Mouse (Mus musculus) liver, postnatal 0 days (tissue): ENCODE measurements around the gene Cobll1. TPM values are rescaled to one million over a fixed set of nuclear protein-coding genes. Genes with fewer than 3 reads are reported as not detected.

Source experiments
- ATAC-seq: fragments of 200-750 bp; cut with Nextera tagmentation; 2 replicates; pipeline ENCODE4 v1.8.0; 2017; ENCODE audit warnings: mild to moderate bottlenecking, moderate library complexity
- DNase-seq: peaks from one replicate; pipeline ENCODE4 v3.0.0-alpha.2; 2016
- H3K27ac ChIP-seq: fragments of 300-500 bp; sonication (generic); 2 replicates; pipeline ENCODE4 v1.5.1; 2014; ENCODE audit warnings: antibody characterized with exemption, moderate library complexity, mild to moderate bottlenecking, low read depth
- H3K27me3 ChIP-seq: fragments of 300-500 bp; sonication (generic); 2 replicates; pipeline ENCODE4 v1.6.1; 2014; ENCODE audit warnings: low read length, control low read depth, mixed read lengths; ENCODE audit not compliant: insufficient read depth
- H3K36me3 ChIP-seq: fragments of 300-500 bp; sonication (generic); replicated peaks from 2 replicates; pipeline ENCODE4 v1.6.1; 2014; ENCODE audit warnings: mild to moderate bottlenecking, control low read depth, low read length, moderate library complexity, mixed read lengths; ENCODE audit not compliant: insufficient read depth
- H3K4me1 ChIP-seq: fragments of 300-500 bp; sonication (generic); 2 replicates; pipeline ENCODE4 v1.6.1; 2014; ENCODE audit warnings: antibody characterized with exemption, mild to moderate bottlenecking, control low read depth; ENCODE audit not compliant: insufficient read depth
- H3K4me2 ChIP-seq: fragments of 300-500 bp; sonication (generic); 2 replicates; pipeline ENCODE4 v1.6.1; 2014; ENCODE audit warnings: low read depth, mild to moderate bottlenecking, low read length, moderate library complexity, mixed read lengths
- H3K4me3 ChIP-seq: fragments of 300-500 bp; sonication (generic); 2 replicates; pipeline ENCODE4 v1.5.1; 2014; ENCODE audit warnings: low read depth, low read length
- H3K9ac ChIP-seq: fragments of 300-500 bp; sonication (generic); replicated peaks from 2 replicates; pipeline ENCODE4 v1.6.1; 2014; ENCODE audit warnings: mild to moderate bottlenecking, moderate library complexity
- H3K9me3 ChIP-seq: fragments of 300-500 bp; sonication (generic); 2 replicates; pipeline ENCODE4 v1.6.1; 2016; ENCODE audit warnings: mild to moderate bottlenecking, control low read depth, low read length, mixed read lengths
- CTCF ChIP-seq: sonication (generic); IDR thresholded peaks from 2 replicates; pipeline ENCODE4 v1.5.1; 2016; ENCODE audit warnings: antibody characterized with exemption, low read depth
- EP300 ChIP-seq: IDR thresholded peaks from 2 replicates; pipeline ENCODE4 v1.6.1; 2016; ENCODE audit warnings: antibody characterized with exemption, low read depth, mild to moderate bottlenecking
- WGBS: fragments of 180-500 bp; shearing (Covaris S2); extraction: QIAGEN DNeasy Blood & Tissue Kit; methylation state at CpG from one replicate; pipeline ENCODE4 v1.1.7; 2014; ENCODE audit not compliant: insufficient replicate concordance; 5-methylcytosine and 5-hydroxymethylcytosine counted together
- polyA plus RNA-seq: library from polyadenylated mRNA; unstranded; fragments of >200 nt; fragmentation: Nextera tagmentation; extraction: Ambion mirVana; gene quantifications from 2 replicates; pipeline ENCODE4 v1.2.1, GENCODE M21; 2015

Gene Cobll1
- 6.7 and 7.0 TPM in 2 replicates for polyA plus RNA-seq

GRCm38 (mm10) chr2:65238964-65239570, at the start of gene Cobll1:
Gene Cobll1 (minus strand): TSS chr2:65239403.
- Histone ChIP-seq H3K4me3 (peak within 1 kb of the TSS; percentile 71), H3K4me2 (peak within 1 kb of the TSS; percentile 85), H3K36me3 (no peaks in the 10 kb centered on the region), H3K27ac (peak within 1 kb of the TSS; percentile 98), H3K27me3 (no peaks in the 10 kb centered on the region), H3K9ac (peak within 1 kb of the TSS; percentile 82), H3K9me3 (no peaks in the 10 kb centered on the region), H3K4me1 (peaks cover 4% of the 10 kb centered on the region; the same call in 1 of the 2 replicates)
- DNase-seq, result peak; percentile 64
- 1% methylated on average over 35 of the region's 37 CpGs for WGBS
- TF ChIP-seq EP300, result no peak
- TF ChIP-seq CTCF, result no peak
- ATAC-seq, result peak; percentile 44

- no peak for DNase-seq
- Histone ChIP-seq H3K36me3 (no peaks in the 10 kb centered on the region), H3K9ac (no peak overlapping the region), H3K4me3 (no peak overlapping the region), H3K9me3 (no peaks in the 10 kb centered on the region), H3K27ac (no peak overlapping the region), H3K27me3 (no peaks in the 10 kb centered on the region), H3K4me2 (no peak overlapping the region), H3K4me1 (peaks cover 5% of the 10 kb centered on the region; the same call in 1 of the 2 replicates)
- no peak for ATAC-seq
- TF ChIP-seq EP300 (no peak), CTCF (no peak)
- 82% methylated on average over 1 of the region's 1 CpGs for WGBS
Measured at GRCm38 (mm10) chr2:65288696-65289095, 49.5 kb upstream of the Cobll1 start.

GRCm38 (mm10) chr2:65285380-65285779, 46.2 kb upstream of the Cobll1 start:
- DNase-seq (peak; percentile 65), ATAC-seq (peak; percentile 99)
- Histone ChIP-seq H3K4me1 (peaks cover 5% of the 10 kb centered on the region; the same call in 1 of the 2 replicates), H3K27me3 (no peaks in the 10 kb centered on the region), H3K4me3 (no peak overlapping the region), H3K9ac (no peak overlapping the region), H3K9me3 (no peaks in the 10 kb centered on the region), H3K27ac (peak overlapping the region; percentile 79), H3K4me2 (no peak overlapping the region), H3K36me3 (no peaks in the 10 kb centered on the region)
- 42% methylated on average over 3 of the region's 3 CpGs for WGBS
- no peak for TF ChIP-seq CTCF
- no peak for TF ChIP-seq EP300

- DNase-seq, result no peak
- H3K27ac ChIP-seq, result no peak overlapping the region
- H3K4me2 ChIP-seq, result no peak overlapping the region
- WGBS, result 55% methylated on average over 6 of the region's 6 CpGs
- peaks cover 7% of the 10 kb centered on the region for H3K4me1 ChIP-seq
- H3K4me3 ChIP-seq, result no peak overlapping the region
- no peaks in the 10 kb centered on the region for H3K9me3 ChIP-seq
- H3K36me3 ChIP-seq, result no peaks in the 10 kb centered on the region
- no peaks in the 10 kb centered on the region for H3K27me3 ChIP-seq
- TF ChIP-seq CTCF, result no peak
- TF ChIP-seq EP300, result no peak
- no peak for ATAC-seq
- no peak overlapping the region for H3K9ac ChIP-seq
Measured at GRCm38 (mm10) chr2:65282979-65283378, 43.8 kb upstream of the Cobll1 start.

- H3K27ac ChIP-seq, result no peak overlapping the region
- no peaks in the 10 kb centered on the region for H3K36me3 ChIP-seq
- 27% methylated on average over 4 of the region's 4 CpGs for WGBS
- no peak for DNase-seq
- H3K4me1 ChIP-seq, result peaks cover 2% of the 10 kb centered on the region; the same call in 1 of the 2 replicates
- no peak for ATAC-seq
- H3K4me2 ChIP-seq, result no peak overlapping the region
- no peaks in the 10 kb centered on the region for H3K9me3 ChIP-seq
- H3K4me3 ChIP-seq, result no peak overlapping the region
- TF ChIP-seq CTCF (no peak), EP300 (no peak)
- no peak overlapping the region for H3K9ac ChIP-seq
- H3K27me3 ChIP-seq, result no peaks in the 10 kb centered on the region
Measured at GRCm38 (mm10) chr2:65279029-65279690, 40.0 kb upstream of the Cobll1 start.

GRCm38 (mm10) chr2:65275443-65276061, 36.3 kb upstream of the Cobll1 start:
- Histone ChIP-seq H3K27me3 (no peaks in the 10 kb centered on the region), H3K9ac (no peak overlapping the region), H3K4me2 (no peak overlapping the region), H3K27ac (no peak overlapping the region), H3K4me3 (no peak overlapping the region), H3K36me3 (no peaks in the 10 kb centered on the region), H3K9me3 (no peaks in the 10 kb centered on the region), H3K4me1 (peaks cover 2% of the 10 kb centered on the region; the same call in 1 of the 2 replicates)
- DNase-seq (no peak), ATAC-seq (no peak)
- WGBS, result 75% methylated on average over 6 of the region's 6 CpGs
- no peak for TF ChIP-seq CTCF
- no peak for TF ChIP-seq EP300
